Mouse (Mus musculus) 3134 (cell line): ENCODE measurements at regions not wholly inside any gene's neighbourhood (a gene's known extent, or its start where the extent isn't known, plus 50 kb on each side); places are given as distances from the start of the nearest gene placed in this dataset.
A peak's percentile ranks its signal among the peaks of the same experiment; 100 is the strongest.

Experiments used
- DNase-seq: peaks from one replicate; pipeline ENCODE4 v3.0.0-alpha.2; 2011; ENCODE audit warnings: low spot score; ENCODE audit not compliant: insufficient read length; ENCODE audit errors: extremely low read depth

- no peak for DNase-seq
Measured at GRCm38 (mm10) chr3:76014766-76015165, 58.0 kb upstream of the Golim4 start.

GRCm38 (mm10) chr3:76008564-76009183 lies 51.9 kb upstream of the Golim4 start:
- DNase-seq = peak; percentile 11
